Mouse (Mus musculus) common myeloid progenitor, adult 5-6 weeks (primary cell): ENCODE measurements around the gene Dusp23. TPM values are rescaled to one million over a fixed set of nuclear protein-coding genes. Genes with fewer than 3 reads are reported as not detected.

Experiments used
- ATAC-seq: replicated peaks from 2 replicates; pipeline ENCODE4 v1.8.0; 2016; ENCODE audit warnings: low read depth, mild to moderate bottlenecking, moderate TSS enrichment, inconsistent platforms; ENCODE audit not compliant: poor library complexity, severe bottlenecking
- total RNA-seq: library from RNA; stranded (forward); fragments of 200-1000, 187-1606 nt; gene quantifications from 2 replicates; pipeline ENCODE4 v1.2.3, GENCODE M21; 2017

The Dusp23 gene
- total RNA-seq: 0.82 and 2.6 TPM in 2 replicates

- ATAC-seq: peak; percentile 94
Observed at GRCm38 (mm10) chr1:172632451-172633326, at the start of gene Dusp23. Gene Dusp23, minus strand, starts transcription at chr1:172632962.

GRCm38 (mm10) chr1:172680742-172681141, 48.0 kb upstream of the Dusp23 start:
- no peak for ATAC-seq

- peak; percentile 47 for ATAC-seq
Observed at GRCm38 (mm10) chr1:172670716-172671115, 38.0 kb upstream of the Dusp23 start.

- ATAC-seq: no peak
Observed at GRCm38 (mm10) chr1:172667597-172667996, 34.8 kb upstream of the Dusp23 start.

GRCm38 (mm10) chr1:172665457-172665856, 32.7 kb upstream of the Dusp23 start:
- ATAC-seq: peak; percentile 58

- no peak for ATAC-seq
Observed at GRCm38 (mm10) chr1:172659688-172660087, 26.9 kb upstream of the Dusp23 start.

GRCm38 (mm10) chr1:172657266-172657665, 24.5 kb upstream of the Dusp23 start:
- ATAC-seq: no peak

GRCm38 (mm10) chr1:172653900-172654299, 21.1 kb upstream of the Dusp23 start:
- ATAC-seq: peak; percentile 76

GRCm38 (mm10) chr1:172652040-172652662, 19.4 kb upstream of the Dusp23 start:
- ATAC-seq: no peak

GRCm38 (mm10) chr1:172651288-172651987, 18.7 kb upstream of the Dusp23 start:
- no peak for ATAC-seq

- ATAC-seq: peak; percentile 54
Observed at GRCm38 (mm10) chr1:172650519-172651287, 17.9 kb upstream of the Dusp23 start.

GRCm38 (mm10) chr1:172649396-172649795, 16.6 kb upstream of the Dusp23 start:
- peak; percentile 20; the same call in 1 of the 2 replicates for ATAC-seq

GRCm38 (mm10) chr1:172647236-172647635, 14.5 kb upstream of the Dusp23 start:
- ATAC-seq: no peak

GRCm38 (mm10) chr1:172638781-172639180, 6.0 kb upstream of the Dusp23 start:
- ATAC-seq: no peak

GRCm38 (mm10) chr1:172637801-172638200, 5.0 kb upstream of the Dusp23 start:
- ATAC-seq: no peak

- no peak for ATAC-seq
Observed at GRCm38 (mm10) chr1:172636266-172636665, 3.5 kb upstream of the Dusp23 start.

GRCm38 (mm10) chr1:172635258-172635657, 2.5 kb upstream of the Dusp23 start:
- ATAC-seq: no peak

GRCm38 (mm10) chr1:172634136-172634535, 1.4 kb upstream of the Dusp23 start:
- ATAC-seq: no peak

- no peak for ATAC-seq
Observed at GRCm38 (mm10) chr1:172631721-172632120, 1.0 kb downstream of the Dusp23 start.

GRCm38 (mm10) chr1:172629831-172630230, 2.9 kb downstream of the Dusp23 start:
- no peak for ATAC-seq
